Mouse (Mus musculus) cerebellum, adult (tissue): ENCODE results near the gene Ube2dnl1.

Experiments used
- ATAC-seq: cut with Nextera tagmentation; 2 replicates; pipeline ENCODE4 v1.9.2; 2017; ENCODE audit warnings: mild to moderate bottlenecking, moderate library complexity, mixed read lengths; ENCODE audit not compliant: insufficient number of reproducible peaks, low FRiP score, low TSS enrichment

The Ube2dnl1 gene

GRCm38 (mm10) chrX:114904712-114905111, at the start of gene Ube2dnl1:
Gene Ube2dnl1, plus strand, starts transcription at chrX:114905012.
- no peak for ATAC-seq

GRCm38 (mm10) chrX:114895489-114895888, 9.3 kb upstream of the Ube2dnl1 start:
- no peak for ATAC-seq

- ATAC-seq = no peak
Observed at GRCm38 (mm10) chrX:114897506-114897905, 7.3 kb upstream of the Ube2dnl1 start.

DNA sequence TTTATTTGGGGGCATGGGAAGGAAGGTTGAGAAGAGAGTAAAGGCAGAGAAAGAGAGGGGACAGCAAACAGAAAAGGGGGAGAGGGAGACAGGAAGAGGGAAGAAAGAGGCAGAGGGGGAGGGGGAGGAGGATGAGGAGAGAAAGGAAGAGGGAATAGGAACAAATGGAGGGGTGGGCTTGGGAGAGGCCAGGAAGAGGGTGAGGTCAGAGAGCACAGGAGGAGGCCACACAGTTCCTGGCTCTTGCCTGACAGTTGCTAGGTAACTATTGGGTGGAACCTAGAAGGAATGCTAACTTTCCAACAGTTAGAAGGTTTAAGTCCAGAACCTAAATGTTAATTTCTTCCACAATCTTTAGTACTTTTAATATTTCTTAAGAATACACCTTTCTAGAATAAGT, 1.4 kb upstream of the Ube2dnl1 start:
- ATAC-seq = no peak

- no peak for ATAC-seq
Observed at GRCm38 (mm10) chrX:114907282-114907681, 2.5 kb downstream of the Ube2dnl1 start, which contains the start of gene Ube2dnl2. Gene Ube2dnl2, plus strand, starts transcription at chrX:114907582.

GRCm38 (mm10) chrX:114955066-114955465, 50.3 kb downstream of the Ube2dnl1 start:
- no peak for ATAC-seq
